Mouse (Mus musculus): ENCODE data around the gene Bmp10. TPM values are rescaled to one million over a fixed set of nuclear protein-coding genes. Genes with fewer than 3 reads are reported as not detected.
A peak's percentile ranks its signal among the peaks of the same experiment; 100 is the strongest.
"Not testable (repeated sequence)": the region's sequence is repeated elsewhere in the genome, so short reads cannot be mapped to it uniquely, and the experiment has no call there.

Gene Bmp10
- polyA plus RNA-seq, 1 experiment from 2014 or later, result not detected

- no peak overlapping the region for H3K4me3 ChIP-seq (ENCODE audit: low read depth, low read length)
- no peak overlapping the region for H3K4me2 ChIP-seq (replicated peaks; ENCODE audit: low read depth)
- no peak overlapping the region for H3K27ac ChIP-seq (ENCODE audit: low read depth, low read length)
- WGBS, result 42% methylated on average over 6 of the region's 6 CpGs
- no peak for TF ChIP-seq CTCF (IDR thresholded peaks at IDR 0.05; ENCODE audit: low read depth)
- no peak overlapping the region for H3K9ac ChIP-seq (ENCODE audit: low read depth, low read length)
- no peaks in the 10 kb centered on the region for H3K36me3 ChIP-seq (ENCODE audit: control insufficient read depth, insufficient read depth)
- no peaks in the 10 kb centered on the region for H3K9me3 ChIP-seq (ENCODE audit: control insufficient read depth)
- H3K27me3 ChIP-seq (replicated peaks; ENCODE audit: control insufficient read depth, insufficient read depth, low read length), result no peaks in the 10 kb centered on the region
- H3K4me1 ChIP-seq (replicated peaks; ENCODE audit: control insufficient read depth, insufficient read depth, low read length), result no peaks in the 10 kb centered on the region
- ATAC-seq, result no peak
Measured at GRCm38 (mm10) chr6:87455507-87455906, 26.7 kb downstream of the Bmp10 start.

- Histone ChIP-seq H3K4me3 (ENCODE audit: low read depth, low read length) (no peak overlapping the region), H3K9me3 (ENCODE audit: control insufficient read depth) (no peaks in the 10 kb centered on the region), H3K27me3 (replicated peaks; ENCODE audit: control insufficient read depth, insufficient read depth, low read length) (no peaks in the 10 kb centered on the region), H3K27ac (ENCODE audit: low read depth, low read length) (no peak overlapping the region), H3K36me3 (ENCODE audit: control insufficient read depth, insufficient read depth) (no peaks in the 10 kb centered on the region), H3K4me2 (replicated peaks; ENCODE audit: low read depth) (peak overlapping the region; percentile 37; the same call in 1 of the 2 replicates), H3K9ac (ENCODE audit: low read depth, low read length) (no peak overlapping the region), H3K4me1 (replicated peaks; ENCODE audit: control insufficient read depth, insufficient read depth, low read length) (no peaks in the 10 kb centered on the region)
- peak; percentile 96 for TF ChIP-seq CTCF (IDR thresholded peaks at IDR 0.05; ENCODE audit: low read depth)
- 0 out of 2 replicates have a peak, but pooled peaks have one; percentile 19 for ATAC-seq
- 7% methylated on average over 12 of the region's 12 CpGs for WGBS
Measured at GRCm38 (mm10) chr6:87466221-87466620, 37.4 kb downstream of the Bmp10 start.

GRCm38 (mm10) chr6:87467373-87467772, 38.6 kb downstream of the Bmp10 start:
- no peak for TF ChIP-seq CTCF (IDR thresholded peaks at IDR 0.05; ENCODE audit: low read depth)
- Histone ChIP-seq H3K9me3 (ENCODE audit: control insufficient read depth) (no peaks in the 10 kb centered on the region), H3K4me2 (replicated peaks; ENCODE audit: low read depth) (no peak overlapping the region), H3K4me1 (replicated peaks; ENCODE audit: control insufficient read depth, insufficient read depth, low read length) (no peaks in the 10 kb centered on the region), H3K27ac (ENCODE audit: low read depth, low read length) (no peak overlapping the region), H3K4me3 (ENCODE audit: low read depth, low read length) (no peak overlapping the region), H3K27me3 (replicated peaks; ENCODE audit: control insufficient read depth, insufficient read depth, low read length) (no peaks in the 10 kb centered on the region), H3K36me3 (ENCODE audit: control insufficient read depth, insufficient read depth) (no peaks in the 10 kb centered on the region), H3K9ac (ENCODE audit: low read depth, low read length) (no peak overlapping the region)
- WGBS, result 97% methylated on average over 1 of the region's 1 CpGs
- ATAC-seq, result no peak

- no peak overlapping the region for H3K27ac ChIP-seq (ENCODE audit: low read depth, low read length)
- 74% methylated on average over 10 of the region's 10 CpGs for WGBS
- no peak for TF ChIP-seq CTCF (IDR thresholded peaks at IDR 0.05; ENCODE audit: low read depth)
Measured at GRCm38 (mm10) chr6:87468372-87468771, 39.6 kb downstream of the Bmp10 start.

GRCm38 (mm10) chr6:87470098-87470497, 41.3 kb downstream of the Bmp10 start:
- not testable (repeated sequence) for H3K4me2 ChIP-seq (replicated peaks; ENCODE audit: low read depth); H3K9me3 ChIP-seq (ENCODE audit: control insufficient read depth); H3K36me3 ChIP-seq (ENCODE audit: control insufficient read depth, insufficient read depth); H3K4me1 ChIP-seq (replicated peaks; ENCODE audit: control insufficient read depth, insufficient read depth, low read length); H3K4me3 ChIP-seq (ENCODE audit: low read depth, low read length); H3K27ac ChIP-seq (ENCODE audit: low read depth, low read length); H3K27me3 ChIP-seq (replicated peaks; ENCODE audit: control insufficient read depth, insufficient read depth, low read length); ATAC-seq; H3K9ac ChIP-seq (ENCODE audit: low read depth, low read length)
- WGBS, result 87% methylated on average over 12 of the region's 12 CpGs

More at GRCm38 (mm10) chr6:87468372-87468771, 39.6 kb downstream of the Bmp10 start:
- no peak for ATAC-seq
- Histone ChIP-seq H3K4me2 (replicated peaks; ENCODE audit: low read depth) (no peak overlapping the region), H3K27me3 (replicated peaks; ENCODE audit: control insufficient read depth, insufficient read depth, low read length) (no peaks in the 10 kb centered on the region), H3K4me1 (replicated peaks; ENCODE audit: control insufficient read depth, insufficient read depth, low read length) (no peaks in the 10 kb centered on the region), H3K9me3 (ENCODE audit: control insufficient read depth) (no peaks in the 10 kb centered on the region), H3K36me3 (ENCODE audit: control insufficient read depth, insufficient read depth) (no peaks in the 10 kb centered on the region), H3K4me3 (ENCODE audit: low read depth, low read length) (no peak overlapping the region), H3K9ac (ENCODE audit: low read depth, low read length) (no peak overlapping the region)

GRCm38 (mm10) chr6:87475223-87475622, 46.4 kb downstream of the Bmp10 start:
- Histone ChIP-seq H3K9ac (ENCODE audit: low read depth, low read length) (no peak overlapping the region), H3K4me3 (ENCODE audit: low read depth, low read length) (no peak overlapping the region), H3K27me3 (replicated peaks; ENCODE audit: control insufficient read depth, insufficient read depth, low read length) (no peaks in the 10 kb centered on the region), H3K4me2 (replicated peaks; ENCODE audit: low read depth) (no peak overlapping the region), H3K27ac (ENCODE audit: low read depth, low read length) (no peak overlapping the region), H3K36me3 (ENCODE audit: control insufficient read depth, insufficient read depth) (no peaks in the 10 kb centered on the region), H3K4me1 (replicated peaks; ENCODE audit: control insufficient read depth, insufficient read depth, low read length) (no peaks in the 10 kb centered on the region), H3K9me3 (ENCODE audit: control insufficient read depth) (no peaks in the 10 kb centered on the region)
- no peak for ATAC-seq
- no peak for TF ChIP-seq CTCF (IDR thresholded peaks at IDR 0.05; ENCODE audit: low read depth)
- 81% methylated on average over 5 of the region's 5 CpGs for WGBS

- WGBS, result 21% methylated on average over 4 of the region's 4 CpGs
- Histone ChIP-seq H3K4me3 (ENCODE audit: low read depth, low read length) (no peak overlapping the region), H3K4me1 (replicated peaks; ENCODE audit: control insufficient read depth, insufficient read depth, low read length) (no peaks in the 10 kb centered on the region), H3K4me2 (replicated peaks; ENCODE audit: low read depth) (no peak overlapping the region), H3K27ac (ENCODE audit: low read depth, low read length) (no peak overlapping the region), H3K36me3 (ENCODE audit: control insufficient read depth, insufficient read depth) (no peaks in the 10 kb centered on the region), H3K9me3 (ENCODE audit: control insufficient read depth) (no peaks in the 10 kb centered on the region), H3K9ac (ENCODE audit: low read depth, low read length) (no peak overlapping the region), H3K27me3 (replicated peaks; ENCODE audit: control insufficient read depth, insufficient read depth, low read length) (no peaks in the 10 kb centered on the region)
- no peak for TF ChIP-seq CTCF (IDR thresholded peaks at IDR 0.05; ENCODE audit: low read depth)
- ATAC-seq, result no peak
Measured at GRCm38 (mm10) chr6:87478847-87479246, 50.1 kb downstream of the Bmp10 start.

Data from intestine, postnatal 0 days (tissue).